ENCODE assay signal across 14 mouse cellular contexts in the genomic region with DNA sequence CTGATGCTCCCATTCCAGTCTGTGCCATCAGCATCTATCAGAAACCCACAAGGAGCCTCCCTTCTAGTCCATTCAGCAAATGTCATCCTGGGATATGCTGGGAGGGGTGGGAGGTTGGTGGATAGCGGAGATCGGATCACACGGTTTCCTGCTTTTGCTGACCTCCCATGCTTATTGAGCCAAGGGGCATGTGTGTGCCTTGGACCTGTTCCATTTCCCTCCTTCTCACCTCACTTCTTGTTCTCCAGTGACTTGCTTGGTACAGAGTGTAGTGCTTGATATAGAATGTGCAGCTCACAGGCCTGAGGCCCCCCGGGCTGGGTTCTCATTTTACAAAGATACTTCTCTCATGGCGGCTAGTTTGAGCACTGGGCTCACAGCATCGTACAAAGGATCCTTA. TPM values are rescaled to one million over a fixed set of nuclear protein-coding genes. Genes with fewer than 3 reads are reported as not detected.
DNase-seq lines count a peak whose midpoint lies in the region; ATAC-seq and TF ChIP-seq lines count a peak whose summit lies in the region.
"Had no signal": no experiment of that assay in that cellular context is flagged by ENCODE, and none has a peak within 500 bp of the region (broad histone marks: within the 10 kb centered on the region; RNA-seq: fewer than 3 reads in every experiment).

No protein-coding gene starts in this region.

- peaks cover 26% of the 10 kb centered on the region; the same call in 1 of the 2 replicates for H3K36me3 ChIP-seq in lung, postnatal 0 days (ENCODE audit: insufficient read depth, low read length)

- peak; percentile 19 for ATAC-seq in lung, postnatal 0 days
- ATAC-seq: hindbrain, postnatal 0 days had no signal

- H3K27ac ChIP-seq in lung, postnatal 0 days (ENCODE audit: low read length) = no peak overlapping the region
- H3K27ac ChIP-seq: embryonic facial prominence, embryonic 10.5 days; hindbrain, postnatal 0 days; liver, embryonic 15.5 days; midbrain, embryonic 10.5 days; stomach, postnatal 0 days had no signal

- TF ChIP-seq CTCF in lung, postnatal 0 days (IDR thresholded peaks at IDR 0.05) = no peak
- TF ChIP-seq CTCF in lung, adult 2 months (IDR thresholded peaks at IDR 0.05; ENCODE audit: insufficient read depth, low read length) = no peak

- no peaks in the 10 kb centered on the region for H3K4me1 ChIP-seq in lung, postnatal 0 days (ENCODE audit: insufficient read depth, low read depth, low read length)
- H3K4me1 ChIP-seq in lung, adult 2 months (ENCODE audit: control insufficient read depth, insufficient read depth, low read length) = peaks cover 9% of the 10 kb centered on the region
- H3K4me1 ChIP-seq: liver, embryonic 15.5 days; midbrain, embryonic 10.5 days had no signal

- no peak overlapping the region for H3K4me2 ChIP-seq in lung, postnatal 0 days (replicated peaks; ENCODE audit: low read depth, low read length)
- H3K4me2 ChIP-seq: liver, embryonic 15.5 days had no signal

- TF ChIP-seq POLR2A in lung, adult 2 months (IDR thresholded peaks at IDR 0.05; ENCODE audit: borderline replicate concordance, extremely low read depth, low read depth, low read length) = no peak

- intact Hi-C loops in gastrocnemius, postnatal 36 days (cut with DNase I) = no loop called here
- intact Hi-C loops in left cerebral cortex, postnatal 10 days (cut with DNase I) = loop anchor here (10.0 kb wide), 1 partner anchor 483 kb away; no protein-coding TSS in a partner anchor

- no peak overlapping the region for H3K4me3 ChIP-seq in lung, postnatal 0 days (ENCODE audit: low read depth, low read length)
- H3K4me3 ChIP-seq in lung, adult 2 months (replicated peaks; ENCODE audit: extremely low read depth, low read depth, low read length) = no peak overlapping the region
- H3K4me3 ChIP-seq: embryonic facial prominence, embryonic 10.5 days; liver, embryonic 15.5 days; midbrain, embryonic 10.5 days; myocyte had no signal

- WGBS in lung, postnatal 0 days = 71% methylated on average over 6 of the region's 6 CpGs
- 48% methylated on average over 6 of the region's 6 CpGs for WGBS in lung, adult 2 months

- no peak for TF ChIP-seq EP300 in lung, postnatal 0 days (IDR thresholded peaks at IDR 0.05)

- H3K27me3 ChIP-seq in lung, postnatal 0 days (replicated peaks; ENCODE audit: insufficient read depth, low read length) = no peaks in the 10 kb centered on the region
- H3K27me3 ChIP-seq: liver, embryonic 15.5 days had no signal

- H3K9ac ChIP-seq in lung, postnatal 0 days (replicated peaks; ENCODE audit: low read depth) = no peak overlapping the region
- H3K9ac ChIP-seq: liver, embryonic 15.5 days had no signal

- DNase-seq in gastrocnemius, postnatal 25 days = peak; percentile 18
- no peak for DNase-seq in gastrocnemius, postnatal 36 days
- DNase-seq in lung, postnatal 0 days (ENCODE audit: low spot score) = no peak
- DNase-seq in lung, adult 2 months = no peak
- DNase-seq in kidney, adult 8-10 months = peak; percentile 30 to 47
- peak; percentile 78 for DNase-seq in skeletal muscle tissue, adult 2 months (ENCODE audit: low read depth, low spot score)
- no peak for DNase-seq in left cerebral cortex, postnatal 10 days (ENCODE audit: extremely low spot score in 1 of 2, low spot score in 2 of 2)
- DNase-seq in retina, embryonic 14.5 days (ENCODE audit: low spot score) = no peak

- H3K9me3 ChIP-seq in lung, postnatal 0 days (ENCODE audit: low read length) = no peaks in the 10 kb centered on the region
- H3K9me3 ChIP-seq: embryonic facial prominence, embryonic 10.5 days; liver, embryonic 15.5 days; midbrain, embryonic 10.5 days had no signal

RNA-seq across cellular contexts. Expression of a gene that starts 43.7 kb away (rescaled TPM):
- 1 to 10 TPM; 5.8 to 7.4 TPM for total RNA-seq in gastrocnemius, postnatal 25 days (2021)
- total RNA-seq in gastrocnemius, postnatal 36 days (2021) = 1 to 10 TPM; 6.5 to 8.9 TPM
- 46.7 and 47.2 TPM in 2 replicates for polyA plus RNA-seq in lung, postnatal 0 days (2015; fragmentation: Nextera tagmentation; extraction: Ambion mirVana)
- polyA plus RNA-seq in lung, adult 2 months (2012; rRNA removed) = 33.8 and 37.1 TPM in 2 replicates
- 10 to 100 TPM; 17.2 TPM for total RNA-seq in left cerebral cortex, postnatal 10 days (2021)

Comparison
In these comparisons a context has a peak if more than half of its experiments do, and no peak if none do; other contexts are left out.
1. DNase-seq: peak in gastrocnemius, postnatal 25 days (single experiment), kidney, adult 8-10 months (2 of 2) and skeletal muscle tissue, adult 2 months (single experiment); none in gastrocnemius, postnatal 36 days (0 of 2), lung, postnatal 0 days (single experiment), lung, adult 2 months (single experiment), left cerebral cortex, postnatal 10 days (0 of 2) and retina, embryonic 14.5 days (single experiment).